Mouse (Mus musculus): ENCODE measurements at regions not wholly inside any gene's neighbourhood (a gene's known extent, or its start where the extent isn't known, plus 50 kb on each side); places are given as distances from the start of the nearest gene placed in this dataset.

DNA sequence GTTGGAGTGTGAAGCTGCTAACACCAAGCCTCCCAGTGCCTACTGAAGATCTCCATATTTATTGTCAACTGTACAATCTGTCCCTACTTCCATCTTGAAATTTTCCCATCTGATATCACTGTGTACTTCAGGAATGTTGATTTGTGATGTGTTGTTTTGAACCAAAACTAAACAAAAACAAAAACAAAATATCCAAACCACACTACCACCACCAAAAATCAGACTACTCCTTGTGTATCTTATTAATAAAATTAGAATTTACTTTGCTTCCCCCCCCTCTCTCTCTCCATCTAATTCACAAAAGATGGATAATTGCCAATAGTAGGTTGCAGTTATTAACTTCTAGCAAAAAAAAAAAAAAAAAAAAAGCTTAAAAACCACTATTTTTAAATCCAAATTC, 166.5 kb upstream of the Tmem161b start:
- peaks cover 7% of the 10 kb centered on the region for H3K27me3 ChIP-seq (replicated peaks)
- no peak overlapping the region for H3K9ac ChIP-seq
- H3K9me3 ChIP-seq, result no peaks in the 10 kb centered on the region
- H3K4me2 ChIP-seq, result no peak overlapping the region
- no peaks in the 10 kb centered on the region for H3K36me3 ChIP-seq
- no peak overlapping the region for H3K27ac ChIP-seq (replicated peaks)
- no peak for ATAC-seq (ENCODE audit: extremely low read depth, insufficient number of reproducible peaks, low FRiP score, low TSS enrichment)
- H3K4me3 ChIP-seq, result no peak overlapping the region
- no peaks in the 10 kb centered on the region for H3K4me1 ChIP-seq

DNA sequence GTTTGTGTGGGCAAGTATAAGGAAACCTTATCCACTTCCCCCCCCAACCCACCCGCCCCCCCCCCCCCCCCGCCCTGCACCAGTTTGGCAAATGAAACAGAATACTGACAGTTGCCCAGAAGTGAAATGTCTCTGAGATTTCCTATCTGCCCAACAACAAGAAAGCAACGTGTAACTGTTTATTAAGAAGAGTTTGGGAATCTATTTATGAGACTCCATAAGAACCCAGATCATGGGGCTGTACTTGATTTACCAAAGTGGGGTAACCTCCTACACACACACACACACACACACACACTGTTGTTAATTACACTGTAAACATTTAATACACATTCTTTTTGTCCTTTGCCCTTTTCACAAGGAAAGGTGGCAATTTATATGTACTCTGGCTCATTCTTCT, 165.6 kb upstream of the Tmem161b start:
- Histone ChIP-seq H3K27me3 (replicated peaks) (peaks cover 7% of the 10 kb centered on the region), H3K36me3 (no peaks in the 10 kb centered on the region), H3K4me2 (no peak overlapping the region), H3K27ac (replicated peaks) (no peak overlapping the region), H3K9ac (no peak overlapping the region), H3K4me3 (no peak overlapping the region), H3K9me3 (no peaks in the 10 kb centered on the region), H3K4me1 (no peaks in the 10 kb centered on the region)
- WGBS, result 54% methylated on average over 2 of the region's 3 CpGs
- no peak for ATAC-seq (ENCODE audit: extremely low read depth, insufficient number of reproducible peaks, low FRiP score, low TSS enrichment)

DNA sequence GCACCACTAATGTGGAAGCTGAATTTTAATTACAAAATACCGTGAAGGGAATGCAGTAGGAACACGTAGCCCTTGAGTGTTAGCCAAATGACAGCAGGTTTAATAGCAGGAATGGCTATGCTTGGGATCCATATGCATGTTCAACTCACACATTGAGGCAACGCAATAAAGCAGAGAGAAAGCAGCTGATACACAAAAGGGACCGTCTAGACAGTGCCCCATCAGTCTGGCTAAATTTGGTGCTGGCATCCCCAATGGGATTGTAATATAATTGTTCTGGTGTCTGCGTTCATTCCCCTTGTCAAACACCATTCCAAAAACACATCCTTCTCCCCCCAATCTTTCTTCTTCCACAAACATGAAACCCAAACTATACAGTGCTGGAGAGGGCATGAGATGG, 165.1 kb upstream of the Tmem161b start:
- Histone ChIP-seq H3K9ac (no peak overlapping the region), H3K9me3 (no peaks in the 10 kb centered on the region), H3K27me3 (replicated peaks) (peaks cover 10% of the 10 kb centered on the region), H3K27ac (replicated peaks) (no peak overlapping the region), H3K4me1 (no peaks in the 10 kb centered on the region), H3K4me3 (no peak overlapping the region), H3K36me3 (no peaks in the 10 kb centered on the region), H3K4me2 (no peak overlapping the region)
- no peak for ATAC-seq (ENCODE audit: extremely low read depth, insufficient number of reproducible peaks, low FRiP score, low TSS enrichment)
- WGBS, result 78% methylated on average over 5 of the region's 5 CpGs

DNA sequence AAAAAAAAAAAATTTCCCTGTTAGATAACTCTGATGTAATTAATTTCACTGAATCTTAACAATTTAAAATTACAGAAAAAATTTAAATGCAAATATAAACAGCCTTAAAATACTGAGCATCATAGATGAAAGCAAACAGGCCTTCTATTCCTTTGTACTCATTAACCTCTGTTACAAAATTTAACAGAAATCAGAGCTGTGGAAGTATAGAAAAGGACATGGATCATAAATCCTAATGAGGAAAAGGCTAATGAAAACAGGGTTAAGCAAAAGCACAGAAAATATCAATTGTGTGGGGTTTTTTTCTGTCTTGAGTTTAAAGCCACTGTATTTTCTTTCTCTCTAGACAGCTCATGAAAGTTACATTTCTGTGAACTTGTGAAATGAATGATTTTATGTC, 164.6 kb upstream of the Tmem161b start:
- H3K9me3 ChIP-seq, result no peaks in the 10 kb centered on the region
- H3K36me3 ChIP-seq, result no peaks in the 10 kb centered on the region
- no peaks in the 10 kb centered on the region for H3K4me1 ChIP-seq
- H3K9ac ChIP-seq, result no peak overlapping the region
- H3K27ac ChIP-seq (replicated peaks), result no peak overlapping the region
- no peak for ATAC-seq (ENCODE audit: extremely low read depth, insufficient number of reproducible peaks, low FRiP score, low TSS enrichment)
- no peak overlapping the region for H3K4me2 ChIP-seq
- no peak overlapping the region for H3K4me3 ChIP-seq
- peaks cover 10% of the 10 kb centered on the region for H3K27me3 ChIP-seq (replicated peaks)

DNA sequence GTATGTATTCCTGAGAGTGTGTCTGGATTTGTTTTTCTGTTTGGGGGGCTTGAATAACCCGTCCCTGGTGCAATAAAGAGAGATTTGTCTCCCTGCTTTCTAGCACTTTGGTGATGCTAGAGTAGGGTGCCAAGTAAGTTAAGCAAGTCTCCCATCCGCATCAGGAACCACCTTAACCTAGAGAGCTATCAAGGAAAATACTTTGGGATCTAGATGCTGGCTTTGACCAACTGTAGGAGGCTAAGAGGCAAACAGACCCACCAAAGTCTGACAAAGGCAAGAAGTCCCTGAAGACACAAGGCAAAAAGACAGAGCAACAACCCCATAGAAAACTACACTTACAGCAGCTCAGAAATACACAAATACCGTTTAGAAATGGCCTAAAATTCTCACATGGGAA, 163.8 kb upstream of the Tmem161b start:
- no peak overlapping the region for H3K9ac ChIP-seq
- 68% methylated on average over 3 of the region's 3 CpGs for WGBS
- ATAC-seq (ENCODE audit: extremely low read depth, insufficient number of reproducible peaks, low FRiP score, low TSS enrichment), result no peak
- H3K27me3 ChIP-seq (replicated peaks), result peaks cover 10% of the 10 kb centered on the region
- H3K4me1 ChIP-seq, result no peaks in the 10 kb centered on the region
- H3K4me3 ChIP-seq, result no peak overlapping the region
- no peaks in the 10 kb centered on the region for H3K36me3 ChIP-seq
- no peak overlapping the region for H3K27ac ChIP-seq (replicated peaks)
- no peak overlapping the region for H3K4me2 ChIP-seq
- H3K9me3 ChIP-seq, result no peaks in the 10 kb centered on the region

DNA sequence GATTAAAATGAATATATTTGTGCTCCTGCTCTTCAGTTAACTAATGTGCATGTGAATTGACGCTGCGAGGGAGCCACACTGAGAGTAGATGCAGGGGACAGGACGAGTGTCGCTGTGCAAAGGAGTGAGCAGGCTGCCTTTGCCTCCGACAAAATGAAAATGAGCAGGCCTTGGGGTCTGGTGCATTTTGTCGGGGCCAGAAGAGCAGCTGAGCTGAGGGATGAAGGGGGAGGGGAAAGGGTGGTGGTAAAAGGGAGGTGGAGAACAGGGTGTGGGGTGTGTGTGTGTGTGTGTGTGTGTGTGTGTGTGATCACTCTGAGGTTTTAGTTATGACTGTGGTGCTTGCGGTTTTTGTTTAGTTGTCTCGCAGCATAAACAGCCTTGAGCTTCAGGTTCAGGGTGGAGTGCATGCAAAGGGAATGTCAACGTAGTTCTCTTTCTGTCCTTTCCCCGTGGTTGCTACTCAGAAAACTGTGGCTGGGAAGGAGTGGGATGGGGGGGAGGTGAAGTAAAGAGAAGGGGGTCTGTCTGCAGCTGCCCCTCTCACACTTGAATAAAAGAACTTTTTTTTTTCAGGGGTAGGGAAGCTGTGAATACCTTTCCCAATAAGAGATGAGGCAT, 163.0 kb upstream of the Tmem161b start:
- Histone ChIP-seq H3K4me1 (no peaks in the 10 kb centered on the region), H3K9me3 (no peaks in the 10 kb centered on the region), H3K36me3 (no peaks in the 10 kb centered on the region), H3K9ac (0 out of 2 replicates have a peak overlapping the region, but pooled peaks have one; percentile 40), H3K4me2 (peak overlapping the region; percentile 59), H3K4me3 (peak overlapping the region; percentile 26), H3K27me3 (replicated peaks) (peaks cover 10% of the 10 kb centered on the region), H3K27ac (replicated peaks) (no peak overlapping the region)
- no peak for ATAC-seq (ENCODE audit: extremely low read depth, insufficient number of reproducible peaks, low FRiP score, low TSS enrichment)
- 16% methylated on average over 10 of the region's 10 CpGs for whole genome bisulfite sequencing

DNA sequence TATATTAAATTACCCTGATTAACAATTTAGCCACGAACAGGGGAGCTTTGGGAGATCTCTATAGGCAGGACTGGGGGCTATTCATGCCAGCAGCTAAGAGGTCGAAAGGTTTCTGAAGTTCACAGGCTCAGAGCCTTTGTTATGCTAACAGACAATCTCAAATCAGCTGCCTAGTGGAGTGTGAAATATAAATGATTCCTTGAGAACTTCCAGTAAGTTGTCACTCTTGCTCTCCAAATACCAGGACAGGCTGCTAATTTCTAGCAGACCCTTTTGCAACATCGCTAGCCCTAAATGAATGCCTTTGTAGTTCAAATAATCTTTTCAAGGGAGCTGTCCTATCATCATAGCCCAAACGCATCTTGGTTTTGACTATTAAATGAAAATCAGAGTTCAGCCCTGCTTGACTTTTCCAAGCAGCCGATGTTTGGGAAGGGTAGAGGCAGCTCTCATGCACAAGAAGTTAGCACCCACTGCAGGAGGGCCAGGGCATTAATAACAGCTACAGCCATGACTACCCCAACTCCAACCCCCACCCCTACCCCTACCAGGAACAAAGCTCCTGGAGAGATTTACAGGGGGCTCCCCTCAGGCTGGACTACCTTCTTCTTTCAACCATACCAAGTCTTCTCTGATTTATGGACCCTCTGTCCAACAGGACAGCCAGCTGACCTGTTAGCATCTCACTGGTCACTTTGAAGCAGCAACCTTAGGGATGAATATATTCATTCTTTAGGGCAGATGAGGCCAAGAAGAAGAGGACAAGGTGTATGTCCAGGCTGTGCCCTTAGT, 162.2 kb upstream of the Tmem161b start:
- Histone ChIP-seq H3K4me2 (peak overlapping the region; percentile 59; the same call in 1 of the 2 replicates), H3K9me3 (no peaks in the 10 kb centered on the region), H3K4me1 (no peaks in the 10 kb centered on the region), H3K36me3 (no peaks in the 10 kb centered on the region), H3K4me3 (no peak overlapping the region), H3K9ac (no peak overlapping the region), H3K27me3 (replicated peaks) (peaks cover 10% of the 10 kb centered on the region), H3K27ac (replicated peaks) (no peak overlapping the region)
- no peak for ATAC-seq (ENCODE audit: extremely low read depth, insufficient number of reproducible peaks, low FRiP score, low TSS enrichment)
- 25% methylated on average over 5 of the region's 5 CpGs for WGBS

DNA sequence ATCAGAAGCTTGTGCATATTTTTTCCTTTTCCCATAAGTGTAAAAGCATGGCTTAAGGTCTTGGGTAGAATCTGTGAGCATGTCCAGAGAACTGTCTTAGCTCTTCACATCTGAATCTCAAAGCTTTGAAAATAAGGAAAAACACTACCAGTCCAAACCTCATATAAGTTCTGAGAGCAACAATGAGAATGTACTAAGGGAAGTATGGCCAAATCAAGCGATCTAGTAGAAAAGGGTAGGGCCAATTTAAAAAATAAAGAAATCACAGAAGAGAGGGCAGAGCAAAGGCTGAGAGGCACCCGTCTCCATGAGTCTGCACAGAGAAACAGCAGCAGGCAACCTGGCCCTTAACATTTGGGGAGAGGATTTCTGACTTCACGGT, 161.7 kb upstream of the Tmem161b start:
- Histone ChIP-seq H3K9me3 (no peaks in the 10 kb centered on the region), H3K27ac (replicated peaks) (no peak overlapping the region), H3K4me2 (no peak overlapping the region), H3K27me3 (replicated peaks) (peaks cover 10% of the 10 kb centered on the region), H3K4me3 (no peak overlapping the region), H3K4me1 (no peaks in the 10 kb centered on the region), H3K9ac (no peak overlapping the region), H3K36me3 (no peaks in the 10 kb centered on the region)
- 68% methylated on average over 3 of the region's 3 CpGs for WGBS
- ATAC-seq (ENCODE audit: extremely low read depth, insufficient number of reproducible peaks, low FRiP score, low TSS enrichment), result no peak

DNA sequence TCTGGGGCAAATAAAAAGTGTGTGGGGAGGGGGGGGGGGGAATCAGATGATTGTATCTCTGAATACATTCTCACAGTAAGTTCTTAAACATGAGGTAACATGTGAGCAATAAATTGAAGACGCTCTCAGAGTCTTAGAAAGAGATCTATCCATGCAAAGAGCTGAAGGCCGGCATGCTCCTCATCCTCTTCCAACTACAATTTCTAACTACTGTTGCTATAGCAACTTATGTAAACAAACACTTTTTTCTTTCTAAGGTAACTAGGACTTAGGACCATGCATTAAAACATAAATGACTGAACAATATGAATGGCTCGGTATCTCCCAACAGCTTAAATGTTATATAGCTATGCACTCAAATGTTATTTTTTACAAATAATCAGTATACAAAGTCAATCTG, 161.2 kb upstream of the Tmem161b start:
- WGBS, result 78% methylated on average over 3 of the region's 3 CpGs
- ATAC-seq (ENCODE audit: extremely low read depth, insufficient number of reproducible peaks, low FRiP score, low TSS enrichment), result no peak
- H3K36me3 ChIP-seq, result no peaks in the 10 kb centered on the region

DNA sequence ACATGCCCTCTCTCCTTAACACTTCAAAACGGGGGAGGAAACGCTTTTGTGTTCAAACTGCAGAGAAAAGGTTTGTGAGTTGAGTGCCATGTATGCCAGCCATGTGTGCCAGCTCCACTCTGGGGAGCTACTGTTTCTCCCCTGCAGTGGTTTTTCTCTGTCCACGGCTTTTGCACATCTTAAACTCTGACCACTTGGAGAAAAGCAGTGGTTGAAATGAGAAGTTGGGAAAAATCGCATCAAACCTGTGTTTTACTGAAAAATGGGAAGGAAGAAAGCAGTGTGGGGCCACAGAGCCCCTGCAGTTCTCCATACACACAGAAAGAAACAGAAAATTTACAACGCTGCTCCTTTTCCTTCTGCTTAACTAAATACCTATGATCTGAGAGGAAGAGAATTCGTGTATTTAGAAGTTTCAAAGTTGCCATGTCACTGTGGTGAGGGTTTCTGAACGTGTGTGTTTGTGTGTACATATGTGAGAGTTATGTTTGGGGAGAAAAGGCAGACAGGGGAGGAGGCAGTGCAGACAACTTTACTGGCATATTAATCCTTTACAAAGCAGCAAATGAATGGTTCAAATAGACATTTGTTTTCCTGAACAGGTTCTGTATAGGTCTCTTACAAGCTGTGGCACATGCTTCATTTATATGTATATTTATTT, 160.1 kb upstream of the Tmem161b start:
- Histone ChIP-seq H3K4me2 (no peak overlapping the region), H3K9me3 (no peaks in the 10 kb centered on the region), H3K36me3 (no peaks in the 10 kb centered on the region), H3K27ac (replicated peaks) (no peak overlapping the region), H3K4me3 (no peak overlapping the region), H3K4me1 (no peaks in the 10 kb centered on the region), H3K27me3 (replicated peaks) (peaks cover 10% of the 10 kb centered on the region), H3K9ac (no peak overlapping the region)
- ATAC-seq (ENCODE audit: extremely low read depth, insufficient number of reproducible peaks, low FRiP score, low TSS enrichment), result no peak
- WGBS, result 54% methylated on average over 7 of the region's 7 CpGs

More for the DNA sequence above, 161.2 kb upstream of the Tmem161b start:
- no peak overlapping the region for H3K9ac ChIP-seq
- H3K4me2 ChIP-seq, result no peak overlapping the region
- H3K27me3 ChIP-seq (replicated peaks), result peaks cover 10% of the 10 kb centered on the region
- H3K4me1 ChIP-seq, result no peaks in the 10 kb centered on the region
- H3K9me3 ChIP-seq, result no peaks in the 10 kb centered on the region
- no peak overlapping the region for H3K4me3 ChIP-seq
- H3K27ac ChIP-seq (replicated peaks), result no peak overlapping the region

DNA sequence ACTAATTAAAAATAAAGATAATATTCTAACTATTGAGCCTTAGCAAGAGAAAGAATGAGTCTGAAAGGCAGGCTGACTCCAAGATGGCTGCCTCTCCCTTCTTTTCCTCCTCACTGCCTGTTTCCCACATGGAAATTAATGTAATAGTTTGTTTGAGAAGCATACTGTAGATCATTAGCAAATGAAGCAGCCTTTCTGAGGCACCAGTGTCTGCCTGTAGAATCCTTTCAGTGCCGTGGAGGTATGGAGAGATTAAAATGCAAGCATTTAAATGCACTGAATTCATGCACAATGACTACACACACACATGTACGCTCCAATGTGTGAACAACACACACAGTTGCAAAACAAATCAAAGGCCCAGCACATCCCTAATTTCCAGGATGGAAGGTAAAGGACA, 159.5 kb upstream of the Tmem161b start:
- no peaks in the 10 kb centered on the region for H3K9me3 ChIP-seq
- WGBS, result 72% methylated on average over 2 of the region's 2 CpGs
- H3K4me2 ChIP-seq, result no peak overlapping the region
- no peak for ATAC-seq (ENCODE audit: extremely low read depth, insufficient number of reproducible peaks, low FRiP score, low TSS enrichment)
- H3K4me1 ChIP-seq, result no peaks in the 10 kb centered on the region
- no peak overlapping the region for H3K27ac ChIP-seq (replicated peaks)
- H3K9ac ChIP-seq, result no peak overlapping the region
- peaks cover 10% of the 10 kb centered on the region for H3K27me3 ChIP-seq (replicated peaks)
- H3K4me3 ChIP-seq, result no peak overlapping the region
- H3K36me3 ChIP-seq, result no peaks in the 10 kb centered on the region

DNA sequence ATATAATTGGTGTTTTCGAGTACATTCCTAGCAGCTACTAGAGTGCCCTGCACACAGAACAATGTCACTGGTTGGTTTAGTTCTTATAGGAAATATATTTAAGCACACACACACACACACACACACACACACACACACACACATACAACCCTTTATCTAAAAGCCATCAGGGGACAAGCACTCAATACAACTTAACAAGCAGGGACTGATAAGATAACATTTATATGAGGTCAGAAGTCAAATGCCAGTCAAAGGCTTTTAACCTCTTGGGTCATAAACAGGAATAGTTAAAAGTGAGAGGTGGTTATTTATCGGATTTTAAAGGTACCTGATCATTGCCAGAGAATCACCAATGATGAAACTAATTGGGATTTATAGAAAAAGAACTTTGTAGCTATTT, 158.7 kb upstream of the Tmem161b start:
- WGBS, result 54% methylated on average over 2 of the region's 2 CpGs
- H3K9ac ChIP-seq, result no peak overlapping the region
- H3K4me3 ChIP-seq, result no peak overlapping the region
- H3K27me3 ChIP-seq (replicated peaks), result peaks cover 7% of the 10 kb centered on the region
- H3K4me1 ChIP-seq, result no peaks in the 10 kb centered on the region
- H3K27ac ChIP-seq (replicated peaks), result no peak overlapping the region
- ATAC-seq (ENCODE audit: extremely low read depth, insufficient number of reproducible peaks, low FRiP score, low TSS enrichment), result no peak
- H3K36me3 ChIP-seq, result no peaks in the 10 kb centered on the region
- H3K9me3 ChIP-seq, result no peaks in the 10 kb centered on the region
- H3K4me2 ChIP-seq, result no peak overlapping the region
